Mouse (Mus musculus) liver, embryonic 14.5 days (tissue): ENCODE measurements around the gene Keg1. TPM values are rescaled to one million over a fixed set of nuclear protein-coding genes. Genes with fewer than 3 reads are reported as not detected.

Experiments
- ATAC-seq: fragments of 200-750 bp; cut with Nextera tagmentation; 2 replicates; pipeline ENCODE4 v1.8.0; 2017; ENCODE audit warnings: moderate number of reproducible peaks, mild to moderate bottlenecking, moderate library complexity; ENCODE audit not compliant: insufficient read depth
- DNase-seq, 3 experiments: peaks; one replicate each; pipeline ENCODE4 v3.0.0-alpha.2; 2012 to 2013; ENCODE audit warnings: low read depth in 3 of 3, low spot score in 3 of 3
- H3K27ac ChIP-seq: fragments of 300-500 bp; sonication (generic); 2 replicates; pipeline ENCODE4 v1.5.1; 2014; ENCODE audit warnings: moderate library complexity, mild to moderate bottlenecking, control low read depth, inconsistent platforms
- H3K27me3 ChIP-seq: fragments of 300-500 bp; sonication (generic); 2 replicates; pipeline ENCODE4 v1.6.1; 2014; ENCODE audit warnings: mild to moderate bottlenecking, low read length, moderate library complexity; ENCODE audit not compliant: control insufficient read depth, insufficient read depth
- H3K36me3 ChIP-seq: fragments of 300-500 bp; sonication (generic); replicated peaks from 2 replicates; pipeline ENCODE4 v1.6.1; 2014; ENCODE audit warnings: low read depth; ENCODE audit not compliant: control insufficient read depth, insufficient read depth
- H3K4me1 ChIP-seq, 2 experiments: fragments of 200-500 bp in 1 of 2; fragments of 300-500 bp in 1 of 2; sonication (generic) in 1 of 2; replicated peaks; 2 replicates each; pipeline ENCODE4 v1.6.1; 2012 to 2014; ENCODE audit warnings: antibody characterized with exemption in 1 of 2, inconsistent platforms in 1 of 2, low read length in 1 of 2; ENCODE audit not compliant: control insufficient read depth in 2 of 2, insufficient read depth in 2 of 2
- H3K4me2 ChIP-seq: fragments of 300-500 bp; sonication (generic); 2 replicates; pipeline ENCODE4 v1.6.1; 2014; ENCODE audit warnings: low read depth, mild to moderate bottlenecking, control low read depth, moderate library complexity
- H3K4me3 ChIP-seq, 2 experiments: fragments of 200-500 bp in 1 of 2; fragments of 300-500 bp in 1 of 2; sonication (generic) in 1 of 2; 2 replicates each; pipeline ENCODE4 v1.5.1; 2012 to 2014; ENCODE audit warnings: low read depth in 2 of 2, low read length in 2 of 2, mild to moderate bottlenecking in 2 of 2, control low read depth in 1 of 2, inconsistent platforms in 1 of 2, moderate library complexity in 1 of 2; ENCODE audit not compliant: insufficient read depth in 1 of 2
- H3K9ac ChIP-seq: fragments of 300-500 bp; sonication (generic); replicated peaks from 2 replicates; pipeline ENCODE4 v1.6.1; 2014; ENCODE audit warnings: mild to moderate bottlenecking, control low read depth, moderate library complexity
- H3K9me3 ChIP-seq: fragments of 300-500 bp; sonication (generic); 2 replicates; pipeline ENCODE4 v1.6.1; 2016; ENCODE audit warnings: low read length, mixed read lengths; ENCODE audit not compliant: control insufficient read depth
- CTCF ChIP-seq: IDR thresholded peaks from 2 replicates; pipeline ENCODE4 v1.5.1; 2016; ENCODE audit warnings: antibody characterized with exemption, low read depth, control low read depth
- EP300 ChIP-seq: IDR thresholded peaks from 2 replicates; pipeline ENCODE4 v1.6.1; 2016; ENCODE audit warnings: antibody characterized with exemption, low read depth
- WGBS: fragments of 180-500 bp; shearing (Covaris S2); extraction: QIAGEN DNeasy Blood & Tissue Kit; methylation state at CpG from one replicate; pipeline ENCODE4 v1.1.7; 2014; ENCODE audit not compliant: insufficient replicate concordance; 5-methylcytosine and 5-hydroxymethylcytosine counted together
- polyA plus RNA-seq, 2 experiments: library from polyadenylated mRNA; depleted of rRNA in 1 of 2; stranded (reverse) in 1 of 2; unstranded in 1 of 2; fragments of >200 nt; fragmentation: Nextera tagmentation in 1 of 2; extraction: Ambion mirVana in 1 of 2; gene quantifications; 2 replicates each; pipeline versions ENCODE4 v1.2.1 to v1.2.3; 2012 to 2014

The Keg1 gene
- polyA plus RNA-seq, 2 experiments = 1.8 to 4.6 TPM

GRCm38 (mm10) chr19:12731036-12731435 is 35.5 kb downstream of the Keg1 start:
- TF ChIP-seq CTCF (no peak), EP300 (no peak)
- Histone ChIP-seq H3K4me1 (no peaks in the 10 kb centered on the region), H3K27me3 (no peaks in the 10 kb centered on the region), H3K27ac (no peak overlapping the region), H3K4me3 (no peak overlapping the region), H3K9me3 (no peaks in the 10 kb centered on the region), H3K36me3 (no peaks in the 10 kb centered on the region), H3K4me2 (no peak overlapping the region), H3K9ac (no peak overlapping the region)
- WGBS = 34% methylated on average over 1 of the region's 1 CpGs
- DNase-seq = no peak
- no peak for ATAC-seq

GRCm38 (mm10) chr19:12731950-12732349 is 36.4 kb downstream of the Keg1 start:
- no peak overlapping the region for H3K4me3 ChIP-seq
- H3K9me3 ChIP-seq = no peaks in the 10 kb centered on the region
- no peak overlapping the region for H3K27ac ChIP-seq
- WGBS = 53% methylated on average over 2 of the region's 2 CpGs
- H3K4me1 ChIP-seq = no peaks in the 10 kb centered on the region
- H3K9ac ChIP-seq = no peak overlapping the region
- TF ChIP-seq EP300 = no peak
- TF ChIP-seq CTCF = no peak
- H3K36me3 ChIP-seq = no peaks in the 10 kb centered on the region
- no peaks in the 10 kb centered on the region for H3K27me3 ChIP-seq
- ATAC-seq (no peak), DNase-seq (no peak)
- H3K4me2 ChIP-seq = no peak overlapping the region

DNA sequence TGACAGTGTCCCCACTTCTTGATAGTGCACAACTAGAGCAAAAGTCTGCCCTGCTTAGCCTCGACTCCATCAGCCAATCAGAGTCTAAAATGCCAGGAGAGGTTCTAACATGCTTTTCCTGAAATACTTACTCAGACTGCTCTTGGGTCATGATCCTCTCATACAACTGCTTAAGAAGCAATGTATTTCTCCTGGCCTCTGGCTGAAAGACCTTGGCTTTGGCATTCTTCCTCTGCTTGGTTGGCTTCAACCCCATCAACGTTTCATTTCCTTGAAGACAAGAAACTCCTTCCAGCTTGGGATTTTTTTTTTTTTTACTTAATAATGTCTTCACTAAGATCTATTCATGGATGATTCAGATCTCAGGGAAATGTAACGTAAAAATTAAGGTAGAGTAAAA is 60.7 kb downstream of the Keg1 start:
- H3K27ac ChIP-seq = no peak overlapping the region
- H3K27me3 ChIP-seq = no peaks in the 10 kb centered on the region
- no peaks in the 10 kb centered on the region for H3K36me3 ChIP-seq
- no peak for ATAC-seq
- H3K9me3 ChIP-seq = no peaks in the 10 kb centered on the region
- no peak overlapping the region for H3K4me2 ChIP-seq
- TF ChIP-seq EP300 = no peak
- WGBS = 53% methylated on average over 3 of the region's 3 CpGs
- H3K9ac ChIP-seq = no peak overlapping the region
- no peak overlapping the region for H3K4me3 ChIP-seq
- H3K4me1 ChIP-seq = no peaks in the 10 kb centered on the region
- no peak for DNase-seq

GRCm38 (mm10) chr19:12758936-12759478 is 63.4 kb downstream of the Keg1 start:
- ATAC-seq (no peak), DNase-seq (no peak)
- WGBS = 70% methylated on average over 1 of the region's 1 CpGs
- no peaks in the 10 kb centered on the region for H3K4me1 ChIP-seq
- H3K9ac ChIP-seq = no peak overlapping the region
- no peak overlapping the region for H3K4me3 ChIP-seq
- peaks cover 8% of the 10 kb centered on the region for H3K36me3 ChIP-seq
- TF ChIP-seq EP300 (no peak), CTCF (no peak)
- no peaks in the 10 kb centered on the region for H3K9me3 ChIP-seq
- H3K27ac ChIP-seq = no peak overlapping the region
- H3K4me2 ChIP-seq = no peak overlapping the region
- H3K27me3 ChIP-seq = no peaks in the 10 kb centered on the region

- no peak for TF ChIP-seq CTCF
- no peak for TF ChIP-seq EP300
- no peak overlapping the region for H3K9ac ChIP-seq
- H3K4me2 ChIP-seq = no peak overlapping the region
- peaks cover 12% of the 10 kb centered on the region for H3K36me3 ChIP-seq
- ATAC-seq = no peak
- no peak for DNase-seq
- no peaks in the 10 kb centered on the region for H3K27me3 ChIP-seq
- no peak overlapping the region for H3K4me3 ChIP-seq
- no peak overlapping the region for H3K27ac ChIP-seq
- no peaks in the 10 kb centered on the region for H3K4me1 ChIP-seq
- no peaks in the 10 kb centered on the region for H3K9me3 ChIP-seq
- WGBS = 62% methylated on average over 2 of the region's 2 CpGs
Observed at GRCm38 (mm10) chr19:12759656-12760055, 64.1 kb downstream of the Keg1 start.
